Mouse (Mus musculus) brain, adult 2 months (tissue): ENCODE measurements around the gene Evi2a.

Experiments used
- DNase-seq: peaks from one replicate; pipeline ENCODE4 v3.0.0; 2011; ENCODE audit warnings: low read depth, low spot score

Evi2a gene

GRCm38 (mm10) chr11:79530333-79530761, at the start of gene Evi2a, which contains the start of gene Evi2:
Gene Evi2a, minus strand, starts transcription at chr11:79530609.
Gene Evi2, minus strand, starts transcription at chr11:79530589.
- peak; percentile 83 for DNase-seq

DNA sequence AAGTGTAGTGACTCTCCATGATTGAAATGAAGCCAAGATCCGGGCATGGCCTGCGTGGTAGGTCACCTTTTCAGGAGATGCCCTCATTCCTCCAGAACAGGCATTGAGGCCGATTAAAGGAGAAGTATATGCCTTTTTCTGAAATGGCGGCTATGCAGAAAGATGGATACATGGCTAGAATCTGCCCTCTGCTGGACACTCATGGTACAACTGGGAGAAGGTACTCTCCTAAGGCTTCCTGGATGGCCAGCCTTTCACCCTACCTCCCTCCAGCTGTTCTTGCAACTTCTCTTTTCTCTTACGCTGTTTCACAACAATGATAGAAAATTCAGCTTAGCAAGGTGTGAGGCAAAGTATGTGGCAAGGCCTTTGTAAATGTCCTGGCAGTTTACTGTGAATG, 47.3 kb upstream of the Evi2a start:
- peak; percentile 89 for DNase-seq

GRCm38 (mm10) chr11:79575383-79576073, 45.1 kb upstream of the Evi2a start:
- peak; percentile 37 for DNase-seq

- DNase-seq, result no peak
Measured at GRCm38 (mm10) chr11:79573836-79574235, 43.4 kb upstream of the Evi2a start.

- DNase-seq, result no peak
Measured at GRCm38 (mm10) chr11:79570319-79570718, 39.9 kb upstream of the Evi2a start.

- no peak for DNase-seq
Measured at GRCm38 (mm10) chr11:79568197-79568911, 37.9 kb upstream of the Evi2a start.

DNA sequence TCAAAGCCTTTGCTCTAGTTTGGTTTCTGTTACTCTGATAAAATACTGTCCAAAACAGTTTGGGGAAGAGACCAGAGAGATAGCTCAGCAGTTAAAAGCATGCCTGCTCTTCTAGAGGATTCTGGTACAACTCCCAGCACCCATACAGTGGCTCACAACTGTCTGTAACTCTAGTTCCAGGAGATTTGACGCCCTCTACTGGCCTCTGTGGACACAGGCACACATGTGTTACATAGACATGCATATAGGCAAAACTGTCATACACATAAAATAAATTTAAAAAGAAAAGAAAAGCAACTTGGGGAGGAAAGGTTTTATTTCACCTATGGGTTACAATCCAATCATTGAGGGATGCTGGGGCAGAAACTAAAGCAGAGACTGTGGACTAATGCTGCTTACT, 36.5 kb upstream of the Evi2a start:
- DNase-seq, result no peak

GRCm38 (mm10) chr11:79563493-79563892, 33.1 kb upstream of the Evi2a start:
- no peak for DNase-seq

DNA sequence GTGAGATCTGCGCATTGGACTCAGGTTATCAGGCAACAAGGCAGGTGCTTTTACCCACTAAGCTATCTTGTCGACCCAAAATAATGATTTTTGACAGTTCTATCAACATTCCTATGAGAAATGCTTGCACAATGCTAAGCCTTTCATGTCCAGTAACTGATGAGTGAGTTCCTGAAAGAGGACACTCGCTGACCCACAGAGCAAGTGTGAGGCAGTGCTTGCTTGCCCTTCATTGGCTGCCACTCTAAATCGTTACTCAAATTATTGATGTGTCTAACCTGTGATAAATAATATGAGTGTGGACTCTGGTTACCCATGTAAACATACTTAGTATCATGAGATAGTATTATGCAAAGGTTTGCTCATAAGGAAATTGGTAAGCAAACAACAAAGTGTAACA, 30.1 kb upstream of the Evi2a start:
- DNase-seq, result no peak

DNA sequence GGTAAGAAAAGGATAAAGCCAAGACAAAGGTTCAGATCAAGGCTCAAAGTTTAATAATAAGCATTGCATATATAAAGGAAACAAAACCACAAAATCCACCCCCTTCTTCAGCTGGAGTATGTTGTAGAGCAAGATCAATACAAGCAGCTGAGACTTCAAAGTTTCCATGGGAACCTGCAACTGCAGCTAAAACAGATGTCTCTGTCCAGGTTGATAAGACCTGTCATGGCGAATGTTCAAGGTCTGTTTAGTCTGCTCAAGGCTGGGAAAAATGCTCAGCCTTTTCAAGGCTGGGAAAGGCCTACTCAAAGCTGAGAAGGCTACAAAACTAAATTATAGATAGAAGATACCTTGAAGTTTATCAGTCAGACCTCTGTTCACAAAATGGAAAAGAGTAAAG, 22.2 kb upstream of the Evi2a start:
- no peak for DNase-seq

DNA sequence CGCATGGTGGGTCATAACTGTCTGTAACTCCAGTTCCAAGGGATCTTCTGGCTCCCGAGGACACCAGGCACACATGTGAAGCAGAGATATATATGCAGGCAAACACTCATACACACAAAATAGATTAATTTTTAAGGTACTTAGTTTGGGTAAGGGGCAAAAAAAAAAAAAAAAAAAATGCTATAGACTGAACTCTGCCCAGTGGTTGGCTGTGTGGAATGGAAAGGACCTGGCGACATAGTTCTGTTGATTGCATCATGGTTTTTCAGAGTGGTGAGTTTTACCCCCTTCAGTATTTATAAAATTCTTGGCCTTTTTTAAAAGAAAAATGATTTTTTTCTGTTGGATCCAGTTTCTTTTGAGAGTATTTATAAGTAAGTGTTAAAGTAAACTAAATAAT, 5.9 kb upstream of the Evi2a start:
- DNase-seq, result no peak

GRCm38 (mm10) chr11:79535554-79535953, 5.1 kb upstream of the Evi2a start:
- no peak for DNase-seq

- DNase-seq, result peak; percentile 72
Measured at GRCm38 (mm10) chr11:79533950-79534690, 3.7 kb upstream of the Evi2a start.

DNA sequence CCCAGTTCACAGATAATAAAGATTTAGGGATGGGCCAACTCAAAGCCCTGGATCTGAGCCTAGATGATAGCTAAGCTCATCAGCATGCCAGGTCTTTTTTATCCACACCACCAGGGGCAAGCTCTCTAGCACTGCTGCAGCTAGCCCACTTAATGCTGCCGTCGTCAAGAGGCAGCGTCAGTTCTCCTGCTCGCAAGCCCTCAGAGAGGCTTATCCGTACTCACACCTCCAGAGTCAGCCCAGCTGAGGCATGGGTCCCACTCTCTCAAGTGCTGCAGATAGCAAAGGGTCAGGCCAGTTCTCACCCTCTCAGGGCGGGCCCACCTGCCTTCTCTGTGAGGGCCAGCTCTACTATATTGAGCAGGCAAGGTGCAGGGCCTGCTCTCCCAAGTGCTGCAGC, 2.9 kb upstream of the Evi2a start:
- no peak for DNase-seq

DNA sequence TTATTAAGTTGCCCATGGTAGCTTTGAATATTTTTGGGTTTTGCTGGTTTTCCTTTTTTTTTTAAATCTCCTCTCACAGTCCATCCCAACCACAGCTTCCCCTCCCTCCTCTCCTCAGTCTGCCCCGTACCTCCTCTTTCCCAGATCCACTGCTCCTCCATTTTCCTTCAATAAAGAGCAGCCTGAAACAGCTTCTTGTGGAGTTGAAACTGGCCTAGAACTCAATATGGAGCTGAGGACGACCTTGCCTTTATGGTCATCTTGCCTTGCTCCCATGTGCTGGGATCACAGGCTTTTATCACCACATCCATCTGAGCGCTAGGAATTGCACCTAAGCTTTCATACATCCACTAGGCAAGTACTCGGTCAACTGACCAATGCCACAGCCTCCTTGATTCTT, 1.1 kb upstream of the Evi2a start:
- no peak for DNase-seq

DNA sequence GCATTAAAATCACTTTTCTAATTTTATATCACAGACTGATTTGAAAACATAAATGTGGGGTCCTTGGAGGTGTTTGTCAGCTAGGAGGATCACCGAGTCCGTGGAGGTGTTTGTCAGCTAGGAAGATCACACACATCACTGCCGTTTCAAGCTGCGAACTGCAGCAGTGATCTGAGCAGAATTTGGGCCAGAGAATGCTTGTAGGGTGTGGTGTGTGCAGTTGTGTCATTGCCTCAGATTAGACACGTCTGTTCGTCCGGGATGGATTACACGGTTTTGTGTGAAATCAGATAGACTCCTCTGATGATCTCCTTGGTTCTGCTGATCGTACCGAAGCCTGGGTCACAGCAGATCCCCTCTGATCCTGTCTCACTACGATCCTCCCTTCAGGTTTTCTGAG, 365 bp upstream of the Evi2a start:
- DNase-seq, result no peak

DNA sequence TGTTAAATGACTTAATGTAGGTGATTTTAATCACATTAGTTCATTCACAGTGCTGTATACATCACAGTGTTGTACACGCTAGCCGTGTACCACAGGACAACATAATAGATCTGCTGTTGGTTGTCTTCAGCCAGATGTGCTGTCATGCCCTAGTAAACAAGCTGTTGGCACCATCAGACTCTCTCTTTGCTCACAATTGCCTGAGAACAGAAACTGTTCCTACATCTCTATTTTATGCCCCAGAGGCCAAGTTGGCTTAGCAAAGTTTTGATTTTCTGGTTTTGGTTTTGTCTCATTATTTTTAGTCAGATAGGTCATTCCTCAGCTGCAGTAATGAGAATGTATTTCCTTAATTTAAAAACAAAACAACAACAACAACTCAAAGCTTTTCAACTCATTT, 673 bp downstream of the Evi2a start:
- peak; percentile 54 for DNase-seq

DNA sequence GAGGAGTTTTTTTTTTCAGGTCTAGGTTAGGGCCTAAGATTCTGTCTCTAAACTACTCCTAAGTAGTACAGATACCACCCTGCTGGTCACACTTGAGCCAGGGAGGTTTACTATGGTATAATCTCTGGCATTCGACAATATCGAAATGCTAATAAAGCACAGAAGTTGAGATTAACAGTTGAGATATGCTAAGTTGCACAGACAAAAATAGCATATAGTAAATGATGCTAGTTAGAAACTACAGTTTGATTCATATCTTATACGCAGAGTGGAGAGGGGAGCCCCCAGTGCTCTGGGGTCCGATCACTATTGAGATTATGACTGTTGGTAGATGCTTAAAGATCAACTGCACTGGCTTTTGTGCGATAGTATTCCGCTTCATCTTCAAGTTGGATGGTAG, 1.2 kb downstream of the Evi2a start:
- no peak for DNase-seq

GRCm38 (mm10) chr11:79528601-79529000, 1.8 kb downstream of the Evi2a start:
- DNase-seq, result no peak

- DNase-seq, result no peak
Measured at GRCm38 (mm10) chr11:79527739-79528384, 2.5 kb downstream of the Evi2a start.

- peak; percentile 69 for DNase-seq
Measured at GRCm38 (mm10) chr11:79527015-79527738, 3.2 kb downstream of the Evi2a start.
